Mouse (Mus musculus) right cerebral cortex, postnatal 14 days (tissue): ENCODE measurements around the gene Rasl10b.

Experiments
- DNase-seq: peaks from one replicate; pipeline ENCODE4 v3.0.0; 2022

Rasl10b gene

DNA sequence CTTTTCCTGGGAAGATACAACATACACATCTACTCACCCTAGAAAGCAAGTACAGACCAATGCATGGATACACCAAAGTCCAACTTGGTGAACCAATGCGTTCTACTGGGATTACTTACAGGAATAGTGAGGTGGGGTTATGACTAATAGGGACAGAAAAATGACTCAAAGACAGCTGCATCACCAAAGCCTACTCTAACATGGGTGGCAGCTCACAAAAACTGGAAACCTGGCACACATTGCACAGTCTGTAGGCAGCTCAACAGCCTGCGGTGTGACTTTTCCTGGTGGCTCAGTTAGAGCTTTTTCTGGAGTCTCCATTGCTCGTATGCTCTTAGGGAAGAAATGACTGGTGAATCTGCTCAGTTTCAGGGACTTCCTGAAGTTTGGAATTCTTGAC, 59.8 kb downstream of the Rasl10b start:
- DNase-seq, result no peak
